Mouse (Mus musculus) midbrain, postnatal 0 days (tissue): Measurements from ENCODE around the gene Fras1. TPM values are rescaled to one million over a fixed set of nuclear protein-coding genes. Genes with fewer than 3 reads are reported as not detected.

Experiments
- ATAC-seq: fragments of 200-750 bp; cut with Nextera tagmentation; 2 replicates; pipeline ENCODE4 v1.8.0; 2017; ENCODE audit warnings: moderate number of reproducible peaks, mild to moderate bottlenecking, moderate TSS enrichment, moderate library complexity; ENCODE audit not compliant: low FRiP score
- DNase-seq: peaks from one replicate; pipeline ENCODE4 v3.0.0-alpha.2; 2015; ENCODE audit warnings: low spot score
- H3K27ac ChIP-seq: fragments of 300-500 bp; sonication (generic); 2 replicates; pipeline ENCODE4 v1.5.1; 2014; ENCODE audit warnings: low read depth, mild to moderate bottlenecking, low read length, mixed read lengths
- H3K27me3 ChIP-seq: fragments of 300-500 bp; sonication (generic); 2 replicates; pipeline ENCODE4 v1.6.1; 2014; ENCODE audit warnings: low read length, control low read depth, mixed read lengths; ENCODE audit not compliant: insufficient read depth
- H3K36me3 ChIP-seq: fragments of 300-500 bp; sonication (generic); 2 replicates; pipeline ENCODE4 v1.6.1; 2014; ENCODE audit warnings: low read length, control low read depth, mixed read lengths; ENCODE audit not compliant: insufficient read depth
- H3K4me1 ChIP-seq: fragments of 300-500 bp; sonication (generic); 2 replicates; pipeline ENCODE4 v1.6.1; 2014; ENCODE audit warnings: mild to moderate bottlenecking, control low read depth, antibody characterized with exemption, low read length, mixed read lengths; ENCODE audit not compliant: insufficient read depth
- H3K4me2 ChIP-seq: fragments of 300-500 bp; sonication (generic); 2 replicates; pipeline ENCODE4 v1.6.1; 2014; ENCODE audit warnings: low read depth, mild to moderate bottlenecking, low read length, mixed read lengths; ENCODE audit not compliant: poor library complexity, severe bottlenecking
- H3K4me3 ChIP-seq: fragments of 300-500 bp; sonication (generic); 2 replicates; pipeline ENCODE4 v1.5.1; 2014; ENCODE audit warnings: low read depth, mild to moderate bottlenecking, low read length, moderate library complexity
- H3K9ac ChIP-seq: fragments of 300-500 bp; sonication (generic); replicated peaks from 2 replicates; pipeline ENCODE4 v1.6.1; 2014; ENCODE audit warnings: mild to moderate bottlenecking, low read length, moderate library complexity, mixed read lengths; ENCODE audit not compliant: poor library complexity, severe bottlenecking
- H3K9me3 ChIP-seq: fragments of 300-500 bp; sonication (generic); 2 replicates; pipeline ENCODE4 v1.6.1; 2016; ENCODE audit warnings: low read length, control low read depth
- CTCF ChIP-seq: IDR thresholded peaks from 2 replicates; pipeline ENCODE4 v1.5.1; 2016; ENCODE audit warnings: antibody characterized with exemption, mild to moderate bottlenecking
- WGBS: fragments of 180-500 bp; shearing (Covaris S2); extraction: QIAGEN DNeasy Blood & Tissue Kit; methylation state at CpG from one replicate; pipeline ENCODE4 v1.1.7; 2014; 5-methylcytosine and 5-hydroxymethylcytosine counted together
- polyA plus RNA-seq: library from polyadenylated mRNA; unstranded; fragments of >200 nt; fragmentation: Nextera tagmentation; extraction: Ambion mirVana; gene quantifications from 2 replicates; pipeline ENCODE4 v1.2.1, GENCODE M21; 2015
- total RNA-seq: library from RNA; depleted of rRNA; stranded (reverse); fragments of >200 nt; gene quantifications from 2 replicates; pipeline ENCODE4 v1.2.3, GENCODE M21; 2014

Gene Fras1
- total and polyA plus RNA-seq, 2 experiments from 2014 or later: 2.3 to 7.3 TPM

DNA sequence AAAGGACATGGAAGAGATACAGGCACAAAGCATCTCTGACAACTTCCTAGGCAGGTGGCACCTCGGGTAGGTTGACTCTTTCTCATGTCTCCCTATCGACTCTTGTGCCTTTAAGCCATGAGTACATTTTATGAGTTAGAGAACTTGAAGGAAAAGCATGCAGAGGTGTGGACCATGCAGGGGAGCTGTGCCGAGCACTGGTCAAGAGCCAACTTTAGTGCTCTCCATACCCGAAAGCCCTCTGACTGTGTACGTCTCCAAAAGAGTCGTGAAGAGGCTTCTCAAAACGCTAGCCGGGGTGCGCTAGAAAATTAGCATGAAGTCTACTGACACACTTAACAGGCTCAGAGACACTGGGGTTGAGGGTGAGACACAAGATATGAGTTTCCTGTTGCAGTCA, 425.4 kb downstream of the Fras1 start:
- H3K9ac ChIP-seq: no peak overlapping the region
- no peak overlapping the region for H3K27ac ChIP-seq
- WGBS: 90% methylated on average over 9 of the region's 9 CpGs
- no peaks in the 10 kb centered on the region for H3K36me3 ChIP-seq
- H3K4me1 ChIP-seq: no peaks in the 10 kb centered on the region
- ATAC-seq (no peak), DNase-seq (no peak)
- H3K4me3 ChIP-seq: no peak overlapping the region
- TF ChIP-seq CTCF: no peak
- H3K27me3 ChIP-seq: no peaks in the 10 kb centered on the region
- H3K4me2 ChIP-seq: no peak overlapping the region
- H3K9me3 ChIP-seq: no peaks in the 10 kb centered on the region

DNA sequence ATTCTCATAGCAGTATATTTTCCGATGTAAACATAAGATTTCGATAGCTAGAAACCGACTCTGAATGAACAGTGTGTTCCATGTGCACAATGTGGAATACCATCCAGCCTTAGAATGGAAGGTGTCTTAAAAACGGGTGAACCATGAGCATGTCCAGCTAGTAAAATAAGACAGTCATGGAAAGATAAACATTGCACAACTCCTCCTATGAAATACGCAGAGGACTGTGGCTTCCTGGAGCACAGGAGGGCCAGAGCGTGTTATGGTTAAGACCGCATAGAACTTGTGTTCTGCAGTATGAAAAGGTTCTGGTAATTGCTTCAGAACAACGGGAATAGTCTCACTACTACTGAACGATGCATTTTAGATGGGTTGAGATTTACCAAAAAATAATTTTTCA, 426.2 kb downstream of the Fras1 start:
- H3K36me3 ChIP-seq: no peaks in the 10 kb centered on the region
- H3K27me3 ChIP-seq: no peaks in the 10 kb centered on the region
- no peak overlapping the region for H3K9ac ChIP-seq
- no peak overlapping the region for H3K4me3 ChIP-seq
- TF ChIP-seq CTCF: no peak
- ATAC-seq (no peak), DNase-seq (no peak)
- no peak overlapping the region for H3K27ac ChIP-seq
- no peaks in the 10 kb centered on the region for H3K9me3 ChIP-seq
- no peak overlapping the region for H3K4me2 ChIP-seq
- no peaks in the 10 kb centered on the region for H3K4me1 ChIP-seq
- 92% methylated on average over 9 of the region's 9 CpGs for WGBS

GRCm38 (mm10) chr5:96802185-96802584, 428.4 kb downstream of the Fras1 start:
- WGBS: 42% methylated on average over 7 of the region's 7 CpGs
- H3K9me3 ChIP-seq: no peaks in the 10 kb centered on the region
- H3K4me2 ChIP-seq: no peak overlapping the region
- ATAC-seq: no peak
- H3K4me1 ChIP-seq: no peaks in the 10 kb centered on the region
- DNase-seq: no peak
- no peaks in the 10 kb centered on the region for H3K27me3 ChIP-seq
- no peak overlapping the region for H3K4me3 ChIP-seq
- no peak overlapping the region for H3K27ac ChIP-seq
- H3K36me3 ChIP-seq: no peaks in the 10 kb centered on the region
- TF ChIP-seq CTCF: no peak
- no peak overlapping the region for H3K9ac ChIP-seq

DNA sequence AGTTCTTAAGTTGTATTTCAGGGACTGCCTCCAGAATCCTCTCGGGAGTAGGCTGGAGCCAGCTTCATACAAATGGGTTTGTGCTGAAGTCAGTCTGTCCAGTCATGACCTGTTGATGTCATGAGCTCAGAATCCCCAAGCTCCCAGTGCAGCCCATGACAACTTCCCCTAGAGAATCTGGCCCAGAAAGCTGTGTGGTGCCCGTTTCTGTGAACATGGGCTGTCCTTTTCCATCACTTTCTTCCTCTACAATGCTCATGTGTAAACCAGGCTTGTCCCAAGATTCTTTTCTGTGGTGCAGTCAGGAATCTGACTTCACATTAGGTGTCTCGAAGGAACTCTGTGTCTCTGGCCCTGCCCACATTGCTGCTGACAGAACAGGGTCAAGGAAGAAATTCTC, 429.3 kb downstream of the Fras1 start:
- TF ChIP-seq CTCF: no peak
- ATAC-seq (no peak), DNase-seq (no peak)
- H3K9ac ChIP-seq: no peak overlapping the region
- H3K4me2 ChIP-seq: no peak overlapping the region
- WGBS: 60% methylated on average over 3 of the region's 3 CpGs
- no peak overlapping the region for H3K4me3 ChIP-seq
- H3K36me3 ChIP-seq: no peaks in the 10 kb centered on the region
- no peaks in the 10 kb centered on the region for H3K4me1 ChIP-seq
- H3K27me3 ChIP-seq: no peaks in the 10 kb centered on the region
- no peak overlapping the region for H3K27ac ChIP-seq
- no peaks in the 10 kb centered on the region for H3K9me3 ChIP-seq

DNA sequence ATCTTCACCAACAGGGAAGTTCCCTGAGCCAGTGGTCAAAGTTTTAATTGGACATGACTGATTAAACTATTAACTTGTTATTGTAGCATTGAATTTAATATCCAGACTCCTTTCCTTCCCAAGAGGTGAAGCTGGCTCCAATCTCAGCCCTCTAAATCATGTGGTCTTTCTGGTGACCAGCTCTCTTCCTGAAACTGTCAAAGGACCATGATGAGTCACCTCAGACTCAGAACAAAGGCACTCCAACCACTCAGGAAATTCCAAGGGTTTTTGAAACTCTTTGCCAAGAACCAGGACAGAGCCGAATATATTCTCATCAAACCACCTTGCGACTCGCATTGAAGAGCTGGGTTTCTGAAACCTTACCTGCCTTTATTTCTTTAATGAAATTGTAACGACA, 430.5 kb downstream of the Fras1 start:
- H3K4me1 ChIP-seq: no peaks in the 10 kb centered on the region
- WGBS: 83% methylated on average over 4 of the region's 4 CpGs
- ATAC-seq (no peak), DNase-seq (no peak)
- H3K4me3 ChIP-seq: no peak overlapping the region
- no peak overlapping the region for H3K4me2 ChIP-seq
- no peaks in the 10 kb centered on the region for H3K36me3 ChIP-seq
- TF ChIP-seq CTCF: no peak
- H3K9ac ChIP-seq: no peak overlapping the region
- H3K27ac ChIP-seq: no peak overlapping the region
- H3K27me3 ChIP-seq: no peaks in the 10 kb centered on the region
- H3K9me3 ChIP-seq: no peaks in the 10 kb centered on the region

GRCm38 (mm10) chr5:96804813-96805212, 431.1 kb downstream of the Fras1 start:
- no peak for TF ChIP-seq CTCF
- Histone ChIP-seq H3K4me1 (no peaks in the 10 kb centered on the region), H3K36me3 (no peaks in the 10 kb centered on the region), H3K27ac (no peak overlapping the region), H3K4me3 (no peak overlapping the region), H3K9me3 (no peaks in the 10 kb centered on the region), H3K9ac (no peak overlapping the region), H3K27me3 (no peaks in the 10 kb centered on the region), H3K4me2 (no peak overlapping the region)
- WGBS: 87% methylated on average over 3 of the region's 3 CpGs
- DNase-seq: no peak
- ATAC-seq: no peak

DNA sequence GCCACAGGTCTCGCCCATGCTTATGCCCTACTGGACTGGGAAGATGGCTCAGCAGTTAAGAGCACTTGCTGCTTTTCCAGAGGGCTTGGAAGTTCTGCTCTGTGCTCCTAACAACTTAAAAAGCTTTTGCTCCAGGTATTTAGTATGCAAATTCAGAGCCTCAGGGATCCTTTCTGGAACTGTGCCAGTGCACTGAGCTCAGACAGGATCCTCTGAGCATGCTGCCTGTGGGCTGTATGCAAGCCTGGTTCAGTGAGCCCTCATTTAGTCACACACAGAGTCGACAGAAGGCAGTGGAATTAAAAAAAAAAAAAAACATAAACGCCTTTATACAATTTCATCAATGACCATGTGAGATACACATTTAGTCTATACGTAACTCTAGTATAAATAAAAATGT, 436.9 kb downstream of the Fras1 start:
- DNase-seq: peak; percentile 50
- 57% methylated on average over 4 of the region's 4 CpGs for WGBS
- no peak overlapping the region for H3K4me2 ChIP-seq
- no peak overlapping the region for H3K9ac ChIP-seq
- no peak overlapping the region for H3K4me3 ChIP-seq
- ATAC-seq: no peak
- no peaks in the 10 kb centered on the region for H3K27me3 ChIP-seq
- no peaks in the 10 kb centered on the region for H3K4me1 ChIP-seq
- no peak overlapping the region for H3K27ac ChIP-seq
- no peaks in the 10 kb centered on the region for H3K9me3 ChIP-seq
- no peaks in the 10 kb centered on the region for H3K36me3 ChIP-seq
- TF ChIP-seq CTCF: no peak
